Mouse (Mus musculus) thymus, postnatal 0 days (tissue): ENCODE measurements around the gene Serpina1d. TPM values are rescaled to one million over a fixed set of nuclear protein-coding genes. Genes with fewer than 3 reads are reported as not detected.
"Not testable (repeated sequence)": the region's sequence is repeated elsewhere in the genome, so short reads cannot be mapped to it uniquely, and the experiment has no call there.

Experiments used
- DNase-seq: peaks from one replicate; pipeline ENCODE4 v3.0.0-alpha.2; 2015; ENCODE audit warnings: low spot score
- polyA plus RNA-seq: library from polyadenylated mRNA; unstranded; fragments of >200 nt; fragmentation: Nextera tagmentation; extraction: Ambion mirVana; gene quantifications from 2 replicates; pipeline ENCODE4 v1.2.1, GENCODE M21; 2015

Gene Serpina1d
- not detected in 2 replicates for polyA plus RNA-seq

DNA sequence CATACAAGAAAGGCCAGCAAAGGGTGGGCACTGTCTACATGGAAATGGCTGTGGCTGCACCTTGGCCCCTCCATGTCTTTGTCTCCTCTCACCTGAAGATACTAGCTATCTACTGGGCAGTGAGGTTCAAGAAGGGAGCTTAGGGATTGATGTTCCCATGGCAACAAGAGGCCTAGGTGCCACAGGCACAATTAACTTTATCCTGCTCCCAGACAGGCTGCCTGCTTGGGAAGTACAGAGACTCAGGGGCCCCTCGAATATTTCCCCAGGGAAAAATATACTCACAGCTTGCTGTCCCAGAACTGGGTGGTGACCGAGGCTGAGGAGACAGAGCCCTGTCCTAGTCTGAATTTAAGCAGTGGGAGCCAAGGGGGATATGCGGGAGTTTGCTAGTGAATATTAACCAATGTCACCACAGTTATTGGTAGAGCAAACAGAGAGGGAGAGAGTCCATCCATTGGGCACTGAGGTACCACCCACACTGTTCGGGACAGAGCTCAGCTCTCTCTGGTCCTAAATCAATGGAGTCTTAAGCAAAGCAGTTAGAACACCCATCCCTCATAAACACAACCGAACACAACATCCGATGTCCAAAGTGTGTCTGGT lies at the start of gene Serpina1d:
Gene Serpina1d (minus strand): TSS at position 347 of the 606 bp plus-strand sequence.
- not testable (repeated sequence) for DNase-seq

DNA sequence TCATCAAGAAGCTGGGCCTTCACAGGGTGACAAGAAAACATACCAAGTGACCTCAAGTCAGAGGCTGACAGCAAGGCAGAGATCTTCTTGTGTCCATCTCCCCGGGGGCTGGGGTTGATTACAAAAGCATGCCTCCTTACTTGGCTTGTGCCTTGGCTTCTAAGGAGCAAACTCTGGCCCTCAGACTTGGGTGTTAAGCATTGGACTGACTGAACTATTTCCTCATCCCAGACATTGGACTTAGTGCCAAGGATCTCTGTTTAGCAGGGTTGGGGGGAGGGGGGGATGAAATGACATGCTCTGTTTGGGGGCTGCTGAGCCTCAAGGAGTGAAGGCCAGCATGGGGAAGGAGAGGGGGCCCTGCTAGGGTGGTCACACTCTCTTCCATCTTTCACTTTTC lies 2.8 kb downstream of the Serpina1d start:
- not testable (repeated sequence) for DNase-seq

DNA sequence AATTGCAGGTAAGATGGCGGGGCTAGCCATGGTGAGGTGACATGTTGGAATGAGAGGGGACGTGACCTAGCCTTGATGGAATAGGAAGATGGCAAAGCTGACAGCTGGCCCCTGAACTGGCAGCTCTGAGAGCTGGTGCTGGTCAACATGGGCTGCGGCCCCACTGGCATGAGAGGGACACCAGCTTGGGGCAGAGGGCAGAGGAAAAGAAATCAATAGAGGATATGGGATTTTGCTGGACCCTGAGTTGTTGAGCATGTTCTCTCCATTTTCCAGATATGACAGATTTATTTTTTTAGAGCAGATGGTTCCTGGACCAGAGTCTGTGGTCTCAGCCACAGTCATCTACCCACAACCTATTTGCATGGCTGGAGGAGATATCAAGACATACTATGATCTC lies 10.3 kb downstream of the Serpina1d start:
- not testable (repeated sequence) for DNase-seq

DNA sequence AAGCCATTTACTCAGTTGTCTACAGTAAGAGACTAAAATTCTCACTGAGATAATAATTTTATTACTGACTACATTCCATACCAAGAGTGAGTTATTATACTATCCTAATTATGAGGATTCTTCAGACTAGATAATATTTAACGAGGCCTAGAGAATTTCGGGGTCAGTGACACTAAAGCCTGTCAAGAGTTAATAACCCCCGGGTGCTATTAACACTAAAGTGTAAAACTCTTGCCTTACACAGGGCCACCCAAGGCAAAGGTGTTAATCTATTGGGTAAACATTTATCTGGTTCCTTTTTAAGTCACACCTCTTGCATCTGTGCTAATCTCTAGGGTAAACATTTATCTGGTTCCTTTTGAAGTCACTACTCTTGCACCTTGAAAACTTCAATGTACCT lies 13.1 kb downstream of the Serpina1d start:
- DNase-seq, result not testable (repeated sequence)

DNA sequence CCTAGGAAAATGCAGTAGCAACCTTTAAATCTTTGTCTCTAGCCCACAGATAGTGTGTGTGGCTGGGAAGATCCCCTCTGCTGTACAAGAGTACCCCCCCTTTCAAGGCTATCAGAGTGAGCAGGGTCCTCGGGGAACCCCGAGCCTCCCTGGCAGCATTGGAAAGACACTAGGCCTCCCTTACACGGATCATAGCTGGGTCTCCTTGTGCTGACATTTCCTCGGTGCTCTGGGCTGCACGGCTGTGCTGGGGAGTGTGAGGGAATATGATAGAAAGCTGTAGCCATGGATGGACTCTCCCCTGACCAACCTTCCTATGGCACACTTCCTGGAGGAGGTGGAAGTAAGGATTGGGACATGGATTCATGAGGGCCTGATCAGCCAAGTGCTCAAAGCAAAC lies 27.4 kb downstream of the Serpina1d start:
- not testable (repeated sequence) for DNase-seq

DNA sequence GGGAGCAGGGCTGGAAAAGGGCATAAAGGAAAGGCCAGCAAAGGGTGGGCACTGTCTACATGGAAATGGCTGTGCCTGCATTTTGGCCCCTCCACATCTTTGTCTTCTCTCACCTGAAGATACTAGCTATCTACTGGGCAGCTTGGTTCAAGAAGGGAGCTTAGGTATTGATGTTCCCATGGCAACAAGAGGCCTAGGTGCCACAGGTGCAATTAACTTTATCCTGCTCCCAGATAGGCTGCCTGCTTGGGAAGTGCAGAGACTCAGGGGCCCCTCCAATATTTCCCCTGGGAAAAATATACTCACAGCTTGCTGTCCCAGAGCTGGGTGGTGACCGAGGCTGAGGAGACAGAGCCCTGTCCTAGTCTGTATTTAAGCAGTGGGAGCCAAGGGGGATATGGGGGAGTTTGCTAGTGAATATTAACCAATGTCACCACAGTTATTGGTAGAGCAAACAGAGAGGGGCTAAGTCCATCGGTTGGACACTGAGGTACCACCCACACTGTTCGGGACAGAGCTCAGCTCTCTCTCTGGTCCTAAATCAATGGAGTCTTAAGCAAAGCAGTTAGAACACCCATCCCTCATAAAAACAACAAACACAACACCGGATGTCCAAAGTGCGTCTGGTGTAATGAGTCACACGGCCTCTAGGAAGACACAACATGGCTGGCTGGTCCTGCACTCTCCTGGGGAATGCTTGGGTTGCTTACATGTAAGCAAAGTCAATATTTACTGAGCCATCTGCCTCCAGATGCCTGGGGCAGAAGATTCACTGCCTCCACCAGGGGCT lies 35.4 kb downstream of the Serpina1d start:
- not testable (repeated sequence) for DNase-seq

DNA sequence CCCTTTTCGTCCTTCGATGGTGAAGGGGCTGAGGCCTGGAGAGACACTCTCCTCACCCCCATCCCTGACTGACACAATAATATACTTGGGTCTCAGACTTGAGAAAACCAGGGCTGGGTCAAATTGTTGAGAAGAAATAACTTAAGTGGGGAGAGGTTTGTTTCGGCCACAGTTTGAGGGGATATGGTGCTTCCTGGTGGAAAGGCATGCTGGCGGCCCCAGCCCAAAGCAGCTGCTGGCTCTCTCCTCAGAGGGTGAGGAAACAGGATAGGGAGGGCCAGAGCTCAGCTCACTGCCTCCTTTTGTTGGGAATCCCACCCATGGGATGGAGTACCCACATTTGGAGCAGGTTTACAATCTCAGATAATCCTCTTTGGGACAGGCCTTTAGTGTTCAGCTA lies 37.8 kb downstream of the Serpina1d start:
- not testable (repeated sequence) for DNase-seq

DNA sequence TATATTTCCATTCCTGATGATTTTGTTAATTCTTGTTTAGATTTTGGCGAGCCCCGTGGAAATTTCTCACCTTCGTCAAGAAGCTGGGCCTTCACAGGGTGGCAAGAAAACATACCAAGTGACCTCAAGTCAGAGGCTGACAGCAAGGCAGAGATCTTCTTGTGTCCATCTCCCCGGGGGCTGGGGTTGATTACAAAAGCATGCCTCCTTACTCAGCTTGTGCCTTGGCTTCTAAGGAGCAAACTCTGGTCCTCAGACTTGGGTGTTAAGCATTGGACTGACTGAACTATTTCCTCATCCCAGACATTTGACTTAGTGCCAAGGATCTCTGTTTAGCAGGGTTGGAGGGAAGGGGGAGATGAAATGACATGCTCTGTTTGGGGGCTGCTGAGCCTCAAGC lies 38.3 kb downstream of the Serpina1d start:
- not testable (repeated sequence) for DNase-seq

Other genes with a start within 250 kb of the Serpina1d start
- gene Ppp4r4, start 241.3 kb downstream of the Serpina1d start, polyA plus RNA-seq, result 0.40 and 0.44 TPM in 2 replicates
- gene Serpina10, start 142.1 kb downstream of the Serpina1d start, polyA plus RNA-seq, result 0.09 TPM in 1 of 2 replicates, not detected in the other
- 0.08 and 0.13 TPM in 2 replicates for gene Serpina6, start 116.4 kb downstream of the Serpina1d start, polyA plus RNA-seq
- gene Serpina16, start 97.5 kb downstream of the Serpina1d start, polyA plus RNA-seq, result not detected in 2 replicates
- gene Serpina1f, start 78.1 kb downstream of the Serpina1d start, polyA plus RNA-seq, result not detected in 2 replicates
- gene Serpina1b, start 56.8 kb upstream of the Serpina1d start, polyA plus RNA-seq, result 0.17 TPM in 1 of 2 replicates, not detected in the other
- not detected in 2 replicates for gene Serpina1a, start 90.0 kb upstream of the Serpina1d start, polyA plus RNA-seq
- gene Serpina1c, start 131.3 kb upstream of the Serpina1d start, polyA plus RNA-seq, result 0.18 TPM in 1 of 2 replicates, not detected in the other
- gene Serpina1e, start 185.4 kb upstream of the Serpina1d start, polyA plus RNA-seq, result 0.38 and 0.69 TPM in 2 replicates
- 0.34 and 0.40 TPM in 2 replicates for gene Serpina11, start 216.4 kb upstream of the Serpina1d start, polyA plus RNA-seq
- gene Serpina9, start 240.2 kb upstream of the Serpina1d start, polyA plus RNA-seq, result 0.95 and 1.1 TPM in 2 replicates